ENCODE assay signal across 31 mouse cellular contexts in the genomic region with DNA sequence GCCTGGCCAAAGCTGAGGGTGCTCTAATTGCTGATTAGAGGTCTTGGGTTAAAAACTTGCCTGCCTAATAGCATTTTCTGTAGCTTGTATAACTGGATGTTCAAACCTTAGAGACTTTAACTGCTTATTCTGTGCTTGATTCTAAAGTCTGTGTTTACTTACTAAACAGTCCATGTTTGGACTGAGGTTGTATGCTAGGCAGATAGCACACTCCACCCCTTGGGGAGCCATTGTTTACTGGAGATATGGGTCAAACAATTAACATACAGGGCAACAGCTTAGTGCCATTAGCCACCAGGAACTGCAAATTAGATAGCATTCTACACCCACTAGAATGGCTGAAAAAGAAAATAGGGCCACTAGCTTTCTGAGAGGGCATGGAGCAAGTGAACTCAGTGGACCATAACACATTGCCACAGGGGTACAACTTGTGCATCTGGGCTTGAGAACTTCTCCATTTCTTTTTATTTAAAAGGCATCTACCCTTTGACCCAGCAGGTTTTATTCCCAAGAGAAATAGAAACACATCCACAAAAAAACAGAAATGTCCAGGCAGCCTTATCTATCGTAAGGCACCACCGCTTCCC. TPM values are rescaled to one million over a fixed set of nuclear protein-coding genes. Genes with fewer than 3 reads are reported as not detected.
DNase-seq lines count a peak whose midpoint lies in the region; ATAC-seq and TF ChIP-seq lines count a peak whose summit lies in the region.
"Had no signal": no experiment of that assay in that cellular context is flagged by ENCODE, and none has a peak within 500 bp of the region (broad histone marks: within the 10 kb centered on the region; RNA-seq: fewer than 3 reads in every experiment).

No protein-coding gene starts in this region.

- H3K4me2 ChIP-seq in intestine, postnatal 0 days (replicated peaks; ENCODE audit: low read depth): no peak overlapping the region
- H3K4me2 ChIP-seq in intestine, embryonic 16.5 days (ENCODE audit: low read depth, low read length): no peak overlapping the region
- no peak overlapping the region for H3K4me2 ChIP-seq in kidney, embryonic 14.5 days (replicated peaks; ENCODE audit: low read depth, low read length)
- no peak overlapping the region for H3K4me2 ChIP-seq in liver, postnatal 0 days (ENCODE audit: low read depth, low read length)
- H3K4me2 ChIP-seq in stomach, embryonic 16.5 days (ENCODE audit: low read depth, low read length): no peak overlapping the region
- H3K4me2 ChIP-seq: embryonic facial prominence, embryonic 13.5 days; forebrain, embryonic 15.5 days; heart, embryonic 11.5 days; hindbrain, embryonic 13.5 days; limb, embryonic 12.5 days; midbrain, embryonic 11.5 days; neural tube, embryonic 12.5 days had no signal

- no peak for TF ChIP-seq EP300 in liver, postnatal 0 days (IDR thresholded peaks at IDR 0.05; ENCODE audit: low read depth)

- H3K9ac ChIP-seq in intestine, postnatal 0 days (ENCODE audit: low read depth, low read length): no peak overlapping the region
- no peak overlapping the region for H3K9ac ChIP-seq in intestine, embryonic 16.5 days (ENCODE audit: low read depth, low read length)
- no peak overlapping the region for H3K9ac ChIP-seq in kidney, embryonic 14.5 days (ENCODE audit: low read depth, low read length)
- H3K9ac ChIP-seq in liver, postnatal 0 days (replicated peaks): no peak overlapping the region
- H3K9ac ChIP-seq in stomach, embryonic 16.5 days (ENCODE audit: low read length): no peak overlapping the region
- H3K9ac ChIP-seq: embryonic facial prominence, embryonic 13.5 days; forebrain, embryonic 15.5 days; hindbrain, embryonic 13.5 days; limb, embryonic 12.5 days; liver, embryonic 14.5 days; neural tube, embryonic 12.5 days had no signal

- no peak overlapping the region for H3K27ac ChIP-seq in intestine, postnatal 0 days (ENCODE audit: low read depth, low read length)
- H3K27ac ChIP-seq in intestine, embryonic 16.5 days (ENCODE audit: low read length): no peak overlapping the region
- no peak overlapping the region for H3K27ac ChIP-seq in kidney, embryonic 14.5 days (ENCODE audit: low read depth, low read length)
- H3K27ac ChIP-seq in liver, postnatal 0 days (ENCODE audit: low read depth): 0 out of 2 replicates have a peak overlapping the region, but pooled peaks have one; percentile 31
- peak overlapping the region; percentile 39 for H3K27ac ChIP-seq in stomach, embryonic 16.5 days (ENCODE audit: low read length)
- H3K27ac ChIP-seq: embryonic facial prominence, embryonic 13.5 days; forebrain, embryonic 10.5 days; forebrain, embryonic 15.5 days; hindbrain, embryonic 13.5 days; left cerebral cortex, adult 2 months; limb, embryonic 12.5 days; liver, embryonic 14.5 days; neural tube, embryonic 12.5 days had no signal

- TF ChIP-seq CTCF in intestine, postnatal 0 days (IDR thresholded peaks at IDR 0.05; ENCODE audit: low read depth): no peak
- TF ChIP-seq CTCF in liver, postnatal 0 days (IDR thresholded peaks at IDR 0.05; ENCODE audit: low read depth): no peak

- peak; percentile 12 to 22 for DNase-seq in kidney, postnatal 36 days
- no peak for DNase-seq in liver, postnatal 0 days
- no peak for DNase-seq in testis, postnatal 10 days (ENCODE audit: low spot score)
- DNase-seq in spleen, adult 12 weeks (ENCODE audit: low spot score): no peak
- DNase-seq: adrenal gland, adult 8-10 months; cerebellum, adult 8-10 months; cerebellum, postnatal 36 days; embryo, embryonic 11 days; gastrocnemius, postnatal 25 days; heart, adult 18-20 months; heart, postnatal 36 days; kidney, adult 11 months; lung, postnatal 36 days; right cerebral cortex, postnatal 14 days had no signal

- H3K4me3 ChIP-seq in intestine, postnatal 0 days (ENCODE audit: low read depth, low read length): no peak overlapping the region
- no peak overlapping the region for H3K4me3 ChIP-seq in intestine, embryonic 16.5 days (ENCODE audit: low read length)
- H3K4me3 ChIP-seq in kidney, embryonic 14.5 days (ENCODE audit: low read length): no peak overlapping the region
- H3K4me3 ChIP-seq in liver, postnatal 0 days (ENCODE audit: low read depth, low read length): no peak overlapping the region
- no peak overlapping the region for H3K4me3 ChIP-seq in stomach, embryonic 16.5 days (replicated peaks; ENCODE audit: low read length)
- H3K4me3 ChIP-seq: embryonic facial prominence, embryonic 13.5 days; forebrain, embryonic 10.5 days; forebrain, embryonic 15.5 days; hindbrain, embryonic 13.5 days; left cerebral cortex, adult 2 months; limb, embryonic 12.5 days; myocyte; neural tube, embryonic 12.5 days had no signal

- H3K4me1 ChIP-seq in intestine, postnatal 0 days (replicated peaks; ENCODE audit: control insufficient read depth, insufficient read depth, low read length): no peaks in the 10 kb centered on the region
- H3K4me1 ChIP-seq in intestine, embryonic 16.5 days (ENCODE audit: control insufficient read depth, insufficient read depth, low read length): no peaks in the 10 kb centered on the region
- no peaks in the 10 kb centered on the region for H3K4me1 ChIP-seq in kidney, embryonic 14.5 days (ENCODE audit: control insufficient read depth, insufficient read depth, low read length)
- peaks cover 9% of the 10 kb centered on the region; the same call in 1 of the 2 replicates for H3K4me1 ChIP-seq in liver, postnatal 0 days (ENCODE audit: insufficient read depth)
- peaks cover 10% of the 10 kb centered on the region; the same call in 1 of the 2 replicates for H3K4me1 ChIP-seq in stomach, embryonic 16.5 days (ENCODE audit: control insufficient read depth, insufficient read depth, low read length)
- H3K4me1 ChIP-seq: embryonic facial prominence, embryonic 13.5 days; forebrain, embryonic 15.5 days; hindbrain, embryonic 13.5 days; limb, embryonic 12.5 days; neural tube, embryonic 12.5 days had no signal

- no peaks in the 10 kb centered on the region for H3K36me3 ChIP-seq in intestine, postnatal 0 days (ENCODE audit: control insufficient read depth, insufficient read depth)
- H3K36me3 ChIP-seq in intestine, embryonic 16.5 days (ENCODE audit: control insufficient read depth, insufficient read depth, low read length): no peaks in the 10 kb centered on the region
- no peaks in the 10 kb centered on the region for H3K36me3 ChIP-seq in kidney, embryonic 14.5 days (ENCODE audit: control insufficient read depth, insufficient read depth, low read length)
- H3K36me3 ChIP-seq in liver, postnatal 0 days (replicated peaks; ENCODE audit: insufficient read depth, low read length): no peaks in the 10 kb centered on the region
- H3K36me3 ChIP-seq in stomach, embryonic 16.5 days (ENCODE audit: control insufficient read depth, insufficient read depth, low read length): no peaks in the 10 kb centered on the region
- H3K36me3 ChIP-seq: embryonic facial prominence, embryonic 13.5 days; forebrain, embryonic 10.5 days; forebrain, embryonic 15.5 days; G1E; hindbrain, embryonic 13.5 days; limb, embryonic 12.5 days; neural tube, embryonic 12.5 days had no signal

- H3K9me3 ChIP-seq in intestine, postnatal 0 days (ENCODE audit: control insufficient read depth): no peaks in the 10 kb centered on the region
- H3K9me3 ChIP-seq in intestine, embryonic 16.5 days (ENCODE audit: control insufficient read depth, low read length): no peaks in the 10 kb centered on the region
- no peaks in the 10 kb centered on the region for H3K9me3 ChIP-seq in kidney, embryonic 14.5 days (ENCODE audit: control insufficient read depth, low read length)
- H3K9me3 ChIP-seq in liver, postnatal 0 days (ENCODE audit: low read length): no peaks in the 10 kb centered on the region
- no peaks in the 10 kb centered on the region for H3K9me3 ChIP-seq in stomach, embryonic 16.5 days (replicated peaks; ENCODE audit: control insufficient read depth, low read length)
- H3K9me3 ChIP-seq: embryonic facial prominence, embryonic 13.5 days; forebrain, embryonic 10.5 days; forebrain, embryonic 15.5 days; G1E; hindbrain, embryonic 13.5 days; limb, embryonic 12.5 days; neural tube, embryonic 12.5 days had no signal

- ATAC-seq in intestine, postnatal 0 days: peak; percentile 29; the same call in 1 of the 2 replicates
- ATAC-seq in intestine, embryonic 16.5 days: no peak
- no peak for ATAC-seq in kidney, embryonic 14.5 days (ENCODE audit: low FRiP score, low TSS enrichment)
- peak; percentile 57 for ATAC-seq in liver, postnatal 0 days
- peak; percentile 59 for ATAC-seq in stomach, embryonic 16.5 days (ENCODE audit: insufficient read depth, low FRiP score)
- ATAC-seq: forebrain, embryonic 15.5 days; midbrain, embryonic 16.5 days had no signal

- 88% methylated on average over 2 of the region's 2 CpGs for WGBS in intestine, postnatal 0 days
- 83% methylated on average over 2 of the region's 2 CpGs for WGBS in intestine, embryonic 16.5 days
- WGBS in kidney, embryonic 14.5 days: 64% methylated on average over 2 of the region's 2 CpGs
- 70% methylated on average over 2 of the region's 2 CpGs for WGBS in liver, postnatal 0 days (ENCODE audit: insufficient replicate concordance)
- 59% methylated on average over 2 of the region's 2 CpGs for WGBS in stomach, embryonic 16.5 days

- no peaks in the 10 kb centered on the region for H3K27me3 ChIP-seq in intestine, postnatal 0 days (replicated peaks; ENCODE audit: control insufficient read depth, insufficient read depth, low read length)
- H3K27me3 ChIP-seq in intestine, embryonic 16.5 days (replicated peaks; ENCODE audit: control insufficient read depth, insufficient read depth, low read length): no peaks in the 10 kb centered on the region
- H3K27me3 ChIP-seq in kidney, embryonic 14.5 days (ENCODE audit: control insufficient read depth, insufficient read depth, low read length): no peaks in the 10 kb centered on the region
- H3K27me3 ChIP-seq in liver, postnatal 0 days (ENCODE audit: insufficient read depth, low read length): no peaks in the 10 kb centered on the region
- H3K27me3 ChIP-seq in stomach, embryonic 16.5 days (ENCODE audit: control insufficient read depth, insufficient read depth, low read length): no peaks in the 10 kb centered on the region
- H3K27me3 ChIP-seq: embryonic facial prominence, embryonic 13.5 days; forebrain, embryonic 15.5 days; hindbrain, embryonic 13.5 days; limb, embryonic 12.5 days; neural tube, embryonic 12.5 days had no signal

RNA-seq across cellular contexts. Expression of a gene that starts 41.5 kb away (rescaled TPM):
- 15.6 and 17.8 TPM in 2 replicates for polyA plus RNA-seq in intestine, postnatal 0 days (2015; fragmentation: Nextera tagmentation; extraction: Ambion mirVana)
- polyA plus RNA-seq in intestine, embryonic 16.5 days (2015; fragmentation: Nextera tagmentation; extraction: Ambion mirVana): 17.0 and 18.4 TPM in 2 replicates
- polyA plus RNA-seq in kidney, embryonic 14.5 days (2014; fragmentation: Nextera tagmentation; extraction: Ambion mirVana): 3.9 and 4.4 TPM in 2 replicates
- polyA plus RNA-seq in liver, postnatal 0 days (2015; fragmentation: Nextera tagmentation; extraction: Ambion mirVana): 9.9 and 11.0 TPM in 2 replicates
- polyA plus RNA-seq in stomach, embryonic 16.5 days (2015; fragmentation: Nextera tagmentation; extraction: Ambion mirVana): 116 and 154 TPM in 2 replicates
- polyA plus RNA-seq: G1E had no signal

Comparison
In these comparisons a context has a peak if more than half of its experiments do, and no peak if none do; other contexts are left out.
1. ATAC-seq: peak in intestine, postnatal 0 days (single experiment), liver, postnatal 0 days (single experiment) and stomach, embryonic 16.5 days (single experiment); none in intestine, embryonic 16.5 days (single experiment) and kidney, embryonic 14.5 days (single experiment).
2. H3K27ac ChIP-seq: peak in liver, postnatal 0 days (single experiment) and stomach, embryonic 16.5 days (single experiment); none in intestine, postnatal 0 days (single experiment), intestine, embryonic 16.5 days (single experiment) and kidney, embryonic 14.5 days (single experiment).
3. DNase-seq: peak in kidney, postnatal 36 days (2 of 2); none in liver, postnatal 0 days (single experiment), testis, postnatal 10 days (single experiment) and spleen, adult 12 weeks (single experiment).